Mouse (Mus musculus) hindbrain, embryonic 14.5 days (tissue): Measurements from ENCODE around the gene Ldhal6b. TPM values are rescaled to one million over a fixed set of nuclear protein-coding genes. Genes with fewer than 3 reads are reported as not detected.

Source experiments
- ATAC-seq: fragments of 200-750 bp; cut with Nextera tagmentation; 2 replicates; pipeline ENCODE4 v1.8.0; 2017; ENCODE audit warnings: moderate number of reproducible peaks, mild to moderate bottlenecking, moderate TSS enrichment, moderate library complexity; ENCODE audit not compliant: low FRiP score
- DNase-seq: peaks from one replicate; pipeline ENCODE4 v3.0.0-alpha.2; 2015; ENCODE audit warnings: low spot score
- H3K27ac ChIP-seq: fragments of 300-500 bp; sonication (generic); 2 replicates; pipeline ENCODE4 v1.5.1; 2014; ENCODE audit warnings: mild to moderate bottlenecking, moderate library complexity
- H3K27me3 ChIP-seq: fragments of 300-500 bp; sonication (generic); 2 replicates; pipeline ENCODE4 v1.6.1; 2014; ENCODE audit warnings: mild to moderate bottlenecking, low read length, mixed read lengths; ENCODE audit not compliant: control insufficient read depth, insufficient read depth
- H3K36me3 ChIP-seq: fragments of 300-500 bp; sonication (generic); replicated peaks from 2 replicates; pipeline ENCODE4 v1.6.1; 2014; ENCODE audit not compliant: control insufficient read depth, insufficient read depth
- H3K4me1 ChIP-seq: fragments of 300-500 bp; sonication (generic); replicated peaks from 2 replicates; pipeline ENCODE4 v1.6.1; 2014; ENCODE audit warnings: antibody characterized with exemption, low read length, mixed read lengths; ENCODE audit not compliant: control insufficient read depth, insufficient read depth
- H3K4me2 ChIP-seq: fragments of 300-500 bp; sonication (generic); replicated peaks from 2 replicates; pipeline ENCODE4 v1.6.1; 2014; ENCODE audit warnings: mild to moderate bottlenecking, moderate library complexity
- H3K4me3 ChIP-seq: fragments of 300-500 bp; sonication (generic); replicated peaks from 2 replicates; pipeline ENCODE4 v1.5.1; 2014; ENCODE audit warnings: mild to moderate bottlenecking, low read length
- H3K9ac ChIP-seq: fragments of 300-500 bp; sonication (generic); 2 replicates; pipeline ENCODE4 v1.6.1; 2014
- H3K9me3 ChIP-seq: fragments of 300-500 bp; sonication (generic); 2 replicates; pipeline ENCODE4 v1.6.1; 2016; ENCODE audit warnings: low read length; ENCODE audit not compliant: control insufficient read depth
- WGBS: fragments of 180-500 bp; shearing (Covaris S2); extraction: QIAGEN DNeasy Blood & Tissue Kit; methylation state at CpG from one replicate; pipeline ENCODE4 v1.1.7; 2014; 5-methylcytosine and 5-hydroxymethylcytosine counted together
- polyA plus RNA-seq: library from polyadenylated mRNA; unstranded; fragments of >200 nt; fragmentation: Nextera tagmentation; extraction: Ambion mirVana; gene quantifications from 2 replicates; pipeline ENCODE4 v1.2.1, GENCODE M21; 2014

The Ldhal6b gene
- polyA plus RNA-seq, 1 experiment from 2014 or later = 0.20 TPM

- no peak for DNase-seq
- peak; percentile 57; the same call in 1 of the 2 replicates for ATAC-seq
- Histone ChIP-seq H3K9me3 (no peaks in the 10 kb centered on the region), H3K4me3 (peak overlapping the region; percentile 46), H3K4me2 (peak overlapping the region; percentile 59), H3K27ac (peak overlapping the region; percentile 5; the same call in 1 of the 2 replicates), H3K36me3 (0 out of 2 replicates have a peak, but pooled peaks cover 3% of the 10 kb centered on the region), H3K4me1 (peaks cover 12% of the 10 kb centered on the region; the same call in 1 of the 2 replicates), H3K9ac (peak overlapping the region; percentile 76), H3K27me3 (no peaks in the 10 kb centered on the region)
- WGBS = under 1% methylated on average over 8 of the region's 8 CpGs
Observed at GRCm38 (mm10) chr17:5439831-5440158, 21.2 kb upstream of the Ldhal6b start.

- H3K4me3 ChIP-seq = no peak overlapping the region
- H3K9ac ChIP-seq = peak overlapping the region; percentile 41; the same call in 1 of the 2 replicates
- DNase-seq (no peak), ATAC-seq (peak; percentile 61)
- H3K27me3 ChIP-seq = no peaks in the 10 kb centered on the region
- peak overlapping the region; percentile 74 for H3K27ac ChIP-seq
- no peaks in the 10 kb centered on the region for H3K9me3 ChIP-seq
- peaks cover 29% of the 10 kb centered on the region for H3K36me3 ChIP-seq
- no peak overlapping the region for H3K4me2 ChIP-seq
- WGBS = 74% methylated on average over 9 of the region's 9 CpGs
- no peaks in the 10 kb centered on the region for H3K4me1 ChIP-seq
Observed at GRCm38 (mm10) chr17:5429772-5430133, 11.2 kb upstream of the Ldhal6b start.

GRCm38 (mm10) chr17:5429090-5429771 lies 10.7 kb upstream of the Ldhal6b start:
- Histone ChIP-seq H3K27me3 (no peaks in the 10 kb centered on the region), H3K9me3 (no peaks in the 10 kb centered on the region), H3K4me1 (no peaks in the 10 kb centered on the region), H3K4me2 (no peak overlapping the region), H3K36me3 (peaks cover 29% of the 10 kb centered on the region), H3K9ac (peak overlapping the region; percentile 41; the same call in 1 of the 2 replicates), H3K27ac (peak overlapping the region; percentile 74), H3K4me3 (no peak overlapping the region)
- 60% methylated on average over 10 of the region's 10 CpGs for WGBS
- DNase-seq = peak; percentile 98
- peak; percentile 80 for ATAC-seq

- Histone ChIP-seq H3K27ac (no peak overlapping the region), H3K9me3 (no peaks in the 10 kb centered on the region), H3K9ac (no peak overlapping the region), H3K4me3 (no peak overlapping the region), H3K4me1 (no peaks in the 10 kb centered on the region), H3K36me3 (no peaks in the 10 kb centered on the region), H3K4me2 (no peak overlapping the region), H3K27me3 (no peaks in the 10 kb centered on the region)
- DNase-seq (no peak), ATAC-seq (no peak)
- WGBS = 67% methylated on average over 3 of the region's 3 CpGs
Observed at GRCm38 (mm10) chr17:5425204-5425603, 6.6 kb upstream of the Ldhal6b start.

- Histone ChIP-seq H3K9ac (no peak overlapping the region), H3K4me1 (no peaks in the 10 kb centered on the region), H3K4me2 (no peak overlapping the region), H3K9me3 (no peaks in the 10 kb centered on the region), H3K27ac (no peak overlapping the region), H3K4me3 (no peak overlapping the region), H3K27me3 (no peaks in the 10 kb centered on the region), H3K36me3 (no peaks in the 10 kb centered on the region)
- WGBS = 88% methylated on average over 8 of the region's 8 CpGs
- no peak for ATAC-seq
- DNase-seq = no peak
Observed at GRCm38 (mm10) chr17:5424156-5424555, 5.6 kb upstream of the Ldhal6b start.

GRCm38 (mm10) chr17:5421835-5422234 lies 3.3 kb upstream of the Ldhal6b start:
- Histone ChIP-seq H3K36me3 (peaks cover 12% of the 10 kb centered on the region; the same call in 1 of the 2 replicates), H3K9ac (no peak overlapping the region), H3K4me3 (no peak overlapping the region), H3K27me3 (no peaks in the 10 kb centered on the region), H3K9me3 (no peaks in the 10 kb centered on the region), H3K27ac (no peak overlapping the region), H3K4me2 (no peak overlapping the region), H3K4me1 (no peaks in the 10 kb centered on the region)
- 61% methylated on average over 4 of the region's 4 CpGs for WGBS
- DNase-seq (no peak), ATAC-seq (no peak)

- no peaks in the 10 kb centered on the region for H3K4me1 ChIP-seq
- no peak overlapping the region for H3K4me2 ChIP-seq
- H3K9ac ChIP-seq = no peak overlapping the region
- H3K9me3 ChIP-seq = no peaks in the 10 kb centered on the region
- ATAC-seq = no peak
- 79% methylated on average over 6 of the region's 6 CpGs for WGBS
- no peaks in the 10 kb centered on the region for H3K27me3 ChIP-seq
- H3K4me3 ChIP-seq = no peak overlapping the region
- no peak for DNase-seq
- peaks cover 12% of the 10 kb centered on the region; the same call in 1 of the 2 replicates for H3K36me3 ChIP-seq
- no peak overlapping the region for H3K27ac ChIP-seq
Observed at GRCm38 (mm10) chr17:5419771-5420518, 1.4 kb upstream of the Ldhal6b start.

GRCm38 (mm10) chr17:5419056-5419455 lies 489 bp upstream of the Ldhal6b start:
- no peak for ATAC-seq
- Histone ChIP-seq H3K4me1 (no peaks in the 10 kb centered on the region), H3K9me3 (no peaks in the 10 kb centered on the region), H3K27me3 (no peaks in the 10 kb centered on the region), H3K27ac (no peak overlapping the region), H3K9ac (no peak overlapping the region), H3K4me2 (no peak overlapping the region), H3K36me3 (peaks cover 12% of the 10 kb centered on the region; the same call in 1 of the 2 replicates), H3K4me3 (no peak overlapping the region)
- 87% methylated on average over 9 of the region's 9 CpGs for WGBS
- no peak for DNase-seq

GRCm38 (mm10) chr17:5416518-5416917 lies 2.0 kb downstream of the Ldhal6b start:
- Histone ChIP-seq H3K4me1 (no peaks in the 10 kb centered on the region), H3K9ac (no peak overlapping the region), H3K4me2 (no peak overlapping the region), H3K9me3 (no peaks in the 10 kb centered on the region), H3K27ac (no peak overlapping the region), H3K36me3 (peaks cover 12% of the 10 kb centered on the region; the same call in 1 of the 2 replicates), H3K27me3 (no peaks in the 10 kb centered on the region), H3K4me3 (no peak overlapping the region)
- WGBS = 87% methylated on average over 3 of the region's 3 CpGs
- ATAC-seq = no peak
- DNase-seq = no peak
